Mouse (Mus musculus) heart, adult 9 months (tissue): ENCODE results near the gene Mmp7.

Source experiments
- DNase-seq, 2 experiments: peaks; one replicate each; pipeline ENCODE4 v3.0.0; 2022; ENCODE audit warnings: low spot score in 2 of 2

Gene Mmp7

GRCm38 (mm10) chr9:7691790-7692189, at the start of gene Mmp7:
Gene Mmp7, plus strand, starts transcription at chr9:7692090.
- DNase-seq = no peak

GRCm38 (mm10) chr9:7647901-7648300, 44.0 kb upstream of the Mmp7 start:
- no peak for DNase-seq

DNA sequence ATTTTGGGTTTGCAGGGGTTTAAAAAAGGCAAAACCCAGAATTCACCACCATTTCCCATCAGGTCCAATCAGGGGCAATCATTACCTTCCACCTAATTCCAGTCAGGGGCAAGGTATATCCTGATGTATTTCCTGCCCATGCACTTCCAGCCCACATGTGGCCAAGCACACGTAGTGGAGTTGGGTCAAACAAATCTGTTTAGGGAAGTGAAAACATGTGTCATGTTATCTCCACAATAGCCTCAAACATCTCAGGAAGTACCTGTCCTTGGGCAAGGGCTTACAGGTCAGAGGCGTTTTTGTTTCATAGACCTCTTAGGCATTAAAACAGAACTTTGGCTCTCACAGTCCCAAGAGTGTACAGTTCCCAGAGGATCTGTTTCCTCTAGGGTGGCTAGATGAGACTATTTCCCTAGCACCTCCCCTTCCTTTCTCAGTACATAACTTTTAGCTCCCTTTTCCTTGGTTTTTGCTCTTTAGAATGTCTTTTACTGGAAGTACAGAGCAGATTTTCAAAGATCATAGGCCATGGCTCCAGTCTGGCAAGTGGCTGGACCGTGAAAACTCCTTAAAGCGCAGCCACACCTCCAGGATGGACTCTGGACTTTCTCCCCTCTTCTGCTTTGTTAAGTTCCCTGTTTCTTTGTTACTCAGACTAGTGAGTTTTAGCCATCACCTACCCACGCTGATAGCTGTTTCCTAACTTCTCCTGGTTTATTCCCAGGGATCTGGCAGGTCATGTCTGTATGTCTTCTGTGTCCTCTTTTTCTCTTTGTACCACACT, 41.3 kb upstream of the Mmp7 start:
- DNase-seq = no peak

- DNase-seq = no peak
These were observed 39.4 kb upstream of the Mmp7 start for GRCm38 (mm10) chr9:7652351-7653085.

DNA sequence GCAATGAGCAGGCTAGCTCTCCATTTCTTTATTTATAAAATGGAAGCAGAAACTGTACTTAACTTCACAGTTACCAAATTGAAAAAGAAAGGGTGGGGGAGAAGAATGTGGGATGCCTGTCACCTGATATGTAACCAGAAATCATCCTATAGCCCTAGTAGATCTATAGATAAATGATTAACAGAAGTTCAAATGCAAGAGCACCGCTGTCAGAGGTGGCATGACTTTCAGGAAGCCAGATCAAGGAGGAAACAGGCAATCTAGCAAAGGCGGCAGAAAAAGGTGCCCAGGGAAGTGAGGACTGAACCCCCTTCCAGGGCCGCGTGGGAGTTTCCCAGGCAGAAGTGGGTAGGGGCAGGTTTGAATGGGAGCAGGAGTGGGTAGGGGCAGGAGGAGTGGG, 33.9 kb upstream of the Mmp7 start:
- DNase-seq = no peak

GRCm38 (mm10) chr9:7659469-7660020, 32.3 kb upstream of the Mmp7 start:
- no peak for DNase-seq

DNA sequence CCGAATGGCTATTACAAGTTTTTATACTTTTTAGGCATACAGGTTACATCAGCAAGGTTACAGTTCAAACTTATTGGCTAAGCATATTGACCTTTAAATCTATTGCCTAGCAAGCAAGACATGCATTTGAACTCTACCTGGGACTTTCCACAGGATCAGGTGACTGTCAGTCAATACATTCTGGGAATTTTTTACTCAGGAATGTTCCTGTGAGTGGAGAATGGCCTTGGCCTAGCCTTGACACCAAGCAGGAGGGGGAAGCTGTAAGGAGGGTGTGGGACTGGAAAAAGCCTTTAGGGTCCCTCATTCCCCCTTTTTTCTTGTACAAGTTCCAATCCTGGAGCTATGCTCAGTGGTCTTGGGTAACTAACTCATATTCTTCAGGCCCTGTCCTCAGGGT, 30.5 kb upstream of the Mmp7 start:
- DNase-seq = no peak

- no peak for DNase-seq
These were observed 22.2 kb upstream of the Mmp7 start for GRCm38 (mm10) chr9:7669674-7670073.

GRCm38 (mm10) chr9:7672985-7673384, 18.9 kb upstream of the Mmp7 start:
- DNase-seq = no peak

- no peak for DNase-seq
These were observed 13.6 kb upstream of the Mmp7 start for GRCm38 (mm10) chr9:7678154-7678837.

DNA sequence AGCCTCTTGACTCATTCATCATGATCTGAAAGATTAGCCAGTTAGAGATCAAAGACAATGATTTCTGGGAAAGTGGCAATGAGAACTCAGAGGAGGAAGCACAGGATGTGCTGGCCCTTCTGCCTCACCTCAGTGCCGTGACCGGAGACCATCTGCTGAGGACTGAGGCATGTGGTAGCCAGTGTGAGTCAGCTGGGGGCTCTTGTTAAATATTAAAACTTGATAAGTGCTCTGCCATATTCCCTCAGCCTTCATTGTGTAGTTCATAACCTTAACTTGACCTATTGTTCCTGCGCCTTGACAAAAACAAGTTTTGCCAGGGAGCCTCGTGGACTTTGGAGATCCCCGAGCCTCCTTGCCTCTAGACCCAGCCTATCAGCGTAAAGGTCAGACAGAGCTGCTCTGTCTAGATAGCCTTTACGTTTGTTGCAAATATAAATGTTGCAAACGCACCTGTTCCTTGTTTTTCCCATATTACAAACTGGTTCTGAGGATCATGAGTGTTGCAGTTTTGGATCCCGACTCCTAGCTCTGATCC, 9.7 kb upstream of the Mmp7 start:
- no peak for DNase-seq

DNA sequence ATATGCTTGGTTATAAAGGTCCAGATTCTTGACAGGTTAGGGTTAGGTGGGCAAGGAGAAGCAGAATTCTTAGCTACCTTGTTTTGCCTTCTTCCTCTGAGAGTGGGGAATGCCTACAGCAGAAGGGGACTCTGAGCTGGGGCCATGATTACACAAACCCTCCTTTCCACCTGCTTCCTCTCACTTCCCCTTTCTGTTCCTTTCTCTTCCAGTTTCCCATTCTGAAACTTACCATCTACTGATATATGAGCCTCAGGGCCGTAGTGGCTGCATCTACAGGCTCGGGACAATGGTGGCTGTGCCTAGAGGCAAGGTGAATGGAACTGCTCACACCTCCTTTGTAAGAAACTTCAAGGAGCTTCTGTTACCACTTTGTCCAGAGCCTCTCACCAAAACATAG, 5.9 kb upstream of the Mmp7 start:
- no peak for DNase-seq

GRCm38 (mm10) chr9:7689799-7690198, 2.1 kb upstream of the Mmp7 start:
- no peak for DNase-seq

- no peak for DNase-seq
These were observed 2.1 kb downstream of the Mmp7 start for GRCm38 (mm10) chr9:7693961-7694360.

DNA sequence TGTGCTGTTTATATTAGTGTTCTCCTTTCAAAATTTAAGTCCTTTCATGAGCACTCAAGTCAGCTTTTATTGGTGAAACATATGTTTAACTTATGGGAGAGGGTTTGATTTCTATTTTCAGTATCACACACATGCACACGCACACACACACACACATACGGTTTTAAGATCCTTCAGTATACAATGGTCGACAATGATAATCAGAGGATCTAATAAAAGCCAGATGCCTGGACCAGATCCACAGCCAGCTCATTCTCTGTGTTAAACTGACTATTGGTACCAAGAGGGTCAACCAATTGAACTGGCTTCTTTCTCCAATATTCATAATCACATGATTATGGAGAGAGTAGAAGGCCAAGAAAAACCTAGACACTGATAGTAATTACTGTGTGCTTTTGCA, 3.8 kb downstream of the Mmp7 start:
- no peak for DNase-seq

DNA sequence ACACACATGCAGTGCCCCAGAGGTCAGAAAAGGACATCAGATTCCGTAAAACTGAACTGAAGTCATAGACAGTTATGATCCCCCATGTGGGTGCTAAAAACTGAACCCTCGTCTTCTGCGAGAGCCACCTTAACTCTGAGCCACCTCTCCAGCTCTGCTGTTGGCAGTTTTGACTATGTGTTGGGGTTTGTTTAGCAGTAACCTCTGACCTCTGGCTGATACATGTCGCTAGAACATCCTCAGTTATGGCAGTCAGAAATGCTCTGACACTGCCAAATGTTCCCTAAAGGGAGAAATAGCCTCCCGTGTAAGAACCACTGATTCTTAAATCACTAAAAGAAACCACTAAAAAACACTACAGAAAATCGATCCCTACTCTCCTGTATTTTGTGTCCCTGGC, 16.8 kb downstream of the Mmp7 start:
- DNase-seq = no peak

GRCm38 (mm10) chr9:7711196-7711595, 19.3 kb downstream of the Mmp7 start:
- no peak for DNase-seq

GRCm38 (mm10) chr9:7714062-7714907, 22.4 kb downstream of the Mmp7 start:
- DNase-seq = peak; percentile 7 to 48

DNA sequence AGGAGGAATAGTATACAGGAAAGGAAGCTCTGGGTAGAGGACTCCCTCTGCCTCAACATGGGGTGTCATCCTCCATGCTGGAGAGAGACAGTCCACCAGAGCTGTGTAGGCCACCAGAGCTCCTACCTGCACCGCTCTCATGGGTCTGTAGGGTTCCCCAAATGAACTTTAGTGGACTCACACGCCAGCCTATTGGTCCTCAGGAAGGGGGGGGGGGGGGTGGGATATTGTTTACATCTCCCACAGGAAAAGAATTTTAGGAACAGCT, 23.0 kb downstream of the Mmp7 start:
- no peak for DNase-seq

GRCm38 (mm10) chr9:7721543-7721942, 29.7 kb downstream of the Mmp7 start:
- DNase-seq = no peak

DNA sequence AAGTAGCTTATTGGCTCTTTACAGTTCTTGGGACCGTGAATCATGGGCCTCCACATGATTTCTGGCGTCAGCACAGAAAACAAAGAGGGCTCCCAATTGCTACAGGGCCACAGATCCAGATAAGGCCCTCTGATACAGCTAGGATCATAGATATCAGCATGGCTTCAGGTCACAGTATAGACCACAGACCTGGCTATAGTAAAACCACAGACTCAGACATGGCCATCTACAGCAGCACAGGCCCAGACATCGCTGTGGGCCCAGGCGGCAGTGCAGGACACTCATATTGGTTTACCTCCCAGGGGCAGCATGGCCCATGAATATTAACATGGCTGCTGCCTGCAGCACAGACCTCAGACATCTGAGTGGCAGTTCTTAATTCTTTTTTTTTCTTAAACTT, 37.1 kb downstream of the Mmp7 start:
- no peak for DNase-seq

GRCm38 (mm10) chr9:7742696-7743095, 50.8 kb downstream of the Mmp7 start:
- no peak for DNase-seq
